Mouse (Mus musculus) heart, adult 18-20 months (tissue): ENCODE measurements at regions not wholly inside any gene's neighbourhood (a gene's known extent, or its start where the extent isn't known, plus 50 kb on each side); places are given as distances from the start of the nearest gene placed in this dataset.
A peak's percentile ranks its signal among the peaks of the same experiment; 100 is the strongest.
"Not testable (repeated sequence)": the region's sequence is repeated elsewhere in the genome, so short reads cannot be mapped to it uniquely, and the experiment has no call there.

Experiments
- DNase-seq, 2 experiments: peaks; one replicate each; pipeline ENCODE4 v3.0.0; 2021 to 2022; ENCODE audit warnings: mixed read lengths in 1 of 2

DNA sequence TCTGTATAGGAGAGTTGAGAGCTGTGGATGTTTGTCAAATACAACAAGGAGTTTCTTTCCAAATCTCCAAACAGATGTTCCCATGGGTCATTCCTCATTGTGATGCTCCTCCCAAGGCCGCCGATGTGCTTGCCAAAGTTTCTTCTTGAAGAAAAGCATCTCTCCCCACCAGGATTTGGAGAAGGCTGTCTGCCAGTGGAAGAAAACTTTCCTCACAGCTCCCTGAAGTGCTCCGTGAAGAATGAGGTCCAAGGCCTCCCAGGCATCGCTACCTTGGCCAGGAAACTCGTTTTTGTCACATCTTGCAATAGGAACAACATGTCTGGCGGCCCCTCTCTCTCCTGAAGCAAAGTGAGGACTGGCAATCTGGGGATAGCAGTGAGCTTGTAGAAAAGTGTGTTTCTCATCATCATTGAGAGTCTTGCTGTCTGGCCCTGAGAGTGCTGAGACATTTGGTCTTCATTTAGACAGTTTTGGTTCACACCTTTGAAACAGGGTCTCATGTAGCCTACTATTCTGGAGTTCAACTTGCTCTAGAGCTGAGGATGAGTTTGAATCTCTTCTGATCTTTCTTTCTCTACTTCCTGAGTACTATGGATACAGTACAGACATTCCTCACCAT is 386.9 kb upstream of the Klhl29 start:
- peak; percentile 31 to 62 for DNase-seq

DNA sequence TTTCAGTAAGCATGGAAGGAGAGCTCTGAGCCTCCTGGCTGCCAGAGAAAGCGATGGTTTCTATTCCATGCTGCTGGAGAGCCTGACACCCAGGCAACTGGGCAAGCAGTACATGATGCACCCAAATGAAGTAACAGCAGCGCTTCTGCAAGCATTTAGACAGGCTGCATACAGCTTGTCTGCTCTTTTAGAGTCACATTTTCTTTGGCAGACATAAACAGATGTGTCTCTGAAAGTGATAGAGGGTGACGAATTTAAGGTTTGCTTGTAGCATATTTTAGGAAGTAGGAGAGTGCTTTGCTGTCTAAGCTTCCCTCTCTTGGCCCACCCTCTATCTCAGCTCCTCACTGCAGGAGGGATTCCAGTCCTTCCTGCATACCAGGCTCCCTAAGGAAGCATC is 384.0 kb upstream of the Klhl29 start:
- DNase-seq, result no peak

DNA sequence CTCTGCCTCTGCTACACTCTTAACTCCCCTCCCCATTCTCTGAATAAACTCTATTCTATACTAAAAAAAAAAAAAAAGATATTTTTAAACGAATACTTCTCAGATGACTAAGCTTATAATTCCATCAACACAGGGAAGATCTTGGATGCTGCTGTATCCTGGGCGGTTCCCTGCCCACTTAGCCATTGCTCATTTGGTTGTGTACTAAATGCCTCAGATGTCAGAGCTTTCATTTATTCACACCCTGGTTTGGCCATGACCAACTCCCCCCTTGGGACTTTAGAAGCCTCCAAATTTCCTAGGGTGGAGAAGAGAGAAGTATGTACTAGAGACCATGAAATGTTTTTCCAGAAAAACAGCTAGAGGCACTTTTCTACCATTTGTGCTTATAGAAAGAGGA is 382.3 kb upstream of the Klhl29 start:
- peak in 1 of 2 experiments; percentile 12 for DNase-seq

DNA sequence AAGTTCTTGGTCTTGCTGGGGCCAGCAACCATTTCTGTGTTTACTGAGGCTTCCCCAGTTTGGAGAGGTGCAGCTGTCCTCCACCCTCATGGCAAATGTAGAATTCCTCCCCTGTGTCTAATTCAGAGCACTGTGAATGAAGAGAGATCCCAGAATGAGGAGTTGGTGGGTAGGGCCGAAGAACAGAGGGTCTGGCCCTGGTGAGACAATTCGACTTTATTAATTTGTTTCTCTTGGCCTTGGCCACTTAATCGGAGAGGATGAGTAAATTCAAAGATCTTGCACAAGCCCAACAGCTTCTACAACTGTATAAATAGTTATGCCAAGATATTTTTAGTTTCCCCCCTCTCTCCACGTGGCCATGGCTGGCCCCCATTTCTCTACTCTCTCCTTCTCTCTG is 381.9 kb upstream of the Klhl29 start:
- peak in 1 of 2 experiments; percentile 9 for DNase-seq

DNA sequence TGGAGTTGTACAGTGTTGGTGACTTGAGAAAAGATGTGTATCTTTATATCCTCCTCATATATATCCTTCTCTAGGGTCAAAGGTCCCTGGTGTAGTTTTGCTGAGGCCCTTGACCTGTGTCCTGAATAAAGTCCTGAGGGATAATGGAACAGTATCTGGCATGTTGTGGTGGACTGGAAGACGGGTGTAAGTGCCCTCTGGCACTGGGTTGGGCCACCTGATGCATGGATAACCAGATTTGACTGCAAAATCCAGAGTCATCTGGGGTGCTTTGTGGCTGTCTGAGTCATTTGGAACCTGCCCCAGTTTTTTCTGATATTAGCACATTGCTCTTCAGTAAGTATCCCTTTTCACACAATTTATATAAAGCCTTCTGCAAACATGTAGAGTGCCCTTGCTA is 378.3 kb upstream of the Klhl29 start:
- DNase-seq, result no peak

DNA sequence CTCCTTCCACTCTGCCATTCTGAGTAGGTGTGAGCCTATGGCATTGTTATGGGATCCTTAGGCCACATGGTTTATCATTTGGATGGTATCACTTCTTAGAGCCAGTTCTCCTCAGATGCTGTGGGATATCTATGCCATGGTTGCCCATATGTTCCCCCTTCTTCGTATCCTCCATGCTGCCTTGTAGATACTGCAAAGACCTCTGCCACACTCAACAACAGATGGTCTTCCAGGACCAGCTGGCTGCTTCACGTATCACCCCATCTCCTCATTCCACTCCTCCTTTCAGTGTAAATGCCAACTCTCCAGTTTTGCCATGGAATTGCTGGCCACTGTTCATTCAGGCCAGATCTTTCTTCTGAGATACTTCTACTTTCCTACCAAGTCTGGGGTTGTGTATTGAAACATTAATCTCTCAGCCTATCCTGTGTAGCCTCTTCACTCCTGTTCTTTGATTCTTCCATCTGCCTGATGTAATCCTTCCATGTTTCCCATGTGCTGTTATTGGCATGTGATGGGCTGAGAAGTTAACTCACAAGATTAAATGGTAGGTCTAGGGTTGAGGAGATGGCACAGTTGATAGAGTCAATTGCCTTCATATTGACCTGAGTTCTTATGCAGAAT is 368.7 kb upstream of the Klhl29 start:
- DNase-seq, result no peak

DNA sequence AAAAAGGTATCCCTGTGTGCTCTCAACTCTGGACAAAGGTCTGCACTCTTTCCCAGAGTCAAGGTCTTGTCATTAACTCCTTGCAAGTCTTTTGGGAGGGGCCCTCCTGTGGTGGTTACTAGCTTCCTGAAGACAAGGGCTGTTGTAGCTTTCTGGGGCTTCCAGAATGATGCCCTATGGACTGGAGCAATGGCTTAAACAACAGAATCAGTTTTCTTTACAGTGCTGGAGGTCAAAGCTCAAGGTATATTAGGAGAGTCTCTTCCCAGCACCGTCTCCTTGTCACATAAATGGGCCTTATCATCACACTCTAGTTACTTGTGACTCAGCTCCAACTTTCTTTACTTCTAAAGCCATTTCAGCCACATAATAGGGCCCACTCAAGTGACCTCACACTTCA is 360.6 kb upstream of the Klhl29 start:
- no peak for DNase-seq

DNA sequence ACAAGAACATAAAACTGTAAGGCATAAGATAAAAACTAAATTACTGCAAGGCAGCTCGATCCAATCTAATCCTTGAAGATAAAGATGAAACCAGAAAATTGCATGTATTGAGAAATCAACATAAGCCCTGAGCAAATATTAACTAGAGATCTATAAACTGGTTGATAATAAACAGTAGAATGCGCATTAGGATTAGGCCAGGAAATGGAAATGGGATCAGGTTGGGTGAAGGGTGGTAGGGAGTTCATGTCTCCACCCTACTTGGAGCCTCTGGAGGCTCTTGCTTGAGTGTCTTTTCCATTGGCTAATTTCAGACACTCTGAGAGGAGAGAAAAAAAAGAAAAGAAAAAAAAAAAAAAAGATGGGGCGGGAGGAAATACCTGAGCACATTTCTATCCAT is 359.4 kb upstream of the Klhl29 start:
- no peak for DNase-seq

DNA sequence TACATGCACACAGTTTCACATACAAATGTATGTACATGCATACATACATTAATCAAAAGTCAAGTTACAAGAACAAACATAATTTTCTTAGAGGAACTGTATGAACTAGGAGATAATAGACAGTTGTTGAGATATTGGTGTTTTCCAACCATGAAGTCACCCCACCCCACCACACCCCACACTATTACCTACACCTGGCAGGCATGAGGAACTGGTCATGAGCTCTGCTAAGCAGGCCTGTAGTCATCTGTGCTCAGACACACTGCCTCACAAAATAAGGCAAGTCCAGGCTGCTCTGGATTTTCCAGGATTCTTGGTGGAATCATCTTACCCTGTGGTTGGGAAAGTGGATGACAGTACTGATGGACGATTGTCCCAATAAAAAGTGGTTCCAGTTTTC is 347.6 kb upstream of the Klhl29 start:
- DNase-seq, result no peak

DNA sequence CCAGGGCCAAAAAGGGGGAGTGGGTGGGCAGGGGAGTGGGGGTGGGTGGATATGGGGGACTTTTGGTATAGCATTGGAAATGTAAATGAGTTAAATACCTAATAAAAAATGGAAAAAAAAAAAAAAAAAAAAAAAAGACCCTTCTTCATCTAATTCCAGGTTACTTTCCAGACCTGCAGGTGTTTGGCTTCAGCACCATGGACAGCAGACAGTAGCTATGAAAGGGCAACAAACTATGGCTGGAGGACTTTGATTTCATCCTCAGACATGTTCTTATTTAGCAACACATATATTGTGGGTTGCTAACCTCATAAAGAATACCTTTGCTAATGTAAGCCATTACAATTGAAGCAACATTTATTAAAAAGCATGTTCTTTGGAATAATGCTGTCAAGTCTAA is 342.0 kb upstream of the Klhl29 start:
- DNase-seq, result peak in 1 of 2 experiments; percentile 13

DNA sequence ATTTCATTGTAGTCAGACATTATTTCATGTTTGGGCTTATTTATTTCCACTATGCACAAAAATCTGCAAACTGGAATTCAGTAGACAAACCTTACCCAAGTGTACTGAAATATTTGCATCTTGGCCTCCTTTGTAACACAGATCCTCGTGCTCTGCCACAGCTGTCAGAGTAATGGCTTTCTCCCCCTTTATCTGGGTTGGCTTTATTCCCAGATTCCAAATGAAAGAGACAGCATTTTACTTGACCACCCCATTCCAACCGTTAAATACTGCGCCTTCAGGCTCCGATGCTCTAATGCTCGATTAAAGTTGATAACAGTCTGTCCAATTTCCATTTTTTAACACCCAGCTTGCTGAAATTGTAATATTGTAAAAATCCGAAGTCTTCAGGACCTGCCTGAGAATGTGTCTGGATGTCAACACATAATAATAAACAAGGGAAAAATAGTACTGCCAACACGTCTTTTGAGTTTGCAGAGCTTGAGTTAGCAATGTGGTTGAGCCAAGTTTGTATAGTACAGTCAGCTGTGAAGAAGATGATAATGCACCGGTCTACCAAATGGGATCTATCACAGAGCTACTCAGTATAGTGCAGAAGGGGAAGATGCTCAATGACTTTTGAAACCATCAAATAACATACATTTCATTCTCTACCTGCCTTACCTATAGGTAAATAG is 323.4 kb upstream of the Klhl29 start:
- no peak for DNase-seq

DNA sequence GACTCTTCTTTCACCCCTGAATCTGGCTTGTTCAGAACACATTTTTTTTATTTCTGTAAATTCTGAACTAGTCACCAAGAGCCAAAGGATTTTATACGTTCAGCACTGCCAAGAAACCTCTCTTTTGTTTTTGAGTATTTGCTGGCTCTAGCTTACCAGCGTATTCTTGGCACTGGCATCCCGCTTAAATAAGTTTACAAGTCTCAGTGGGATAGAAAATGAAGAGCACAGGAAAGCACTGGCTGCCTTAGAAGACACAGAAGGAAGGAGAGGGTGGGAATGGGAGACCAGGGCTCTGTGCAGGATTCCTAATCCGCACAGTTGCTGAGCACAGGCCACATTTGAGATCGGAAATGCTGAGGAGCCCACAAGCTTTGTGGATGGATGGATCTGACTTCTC is 306.7 kb upstream of the Klhl29 start:
- DNase-seq, result no peak

DNA sequence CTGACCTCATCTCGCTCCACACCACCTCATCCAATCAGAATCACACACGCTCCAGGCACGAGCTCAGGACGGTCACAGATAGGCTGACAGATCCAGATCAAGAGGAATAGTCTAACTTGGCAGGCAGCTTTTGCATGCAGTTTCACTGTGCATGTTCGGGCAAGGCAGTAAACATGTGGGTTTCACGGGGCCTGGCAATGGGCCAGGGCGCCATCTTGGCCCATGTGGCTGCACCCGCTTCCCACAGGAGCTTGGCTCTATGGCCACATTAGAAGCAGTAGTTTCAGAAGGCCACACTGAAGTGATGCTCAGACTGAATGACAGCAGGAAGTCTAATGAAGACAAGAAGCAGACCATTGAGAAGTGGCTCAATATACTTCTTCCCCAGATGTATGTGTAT is 302.6 kb upstream of the Klhl29 start:
- DNase-seq, result not testable (repeated sequence)

DNA sequence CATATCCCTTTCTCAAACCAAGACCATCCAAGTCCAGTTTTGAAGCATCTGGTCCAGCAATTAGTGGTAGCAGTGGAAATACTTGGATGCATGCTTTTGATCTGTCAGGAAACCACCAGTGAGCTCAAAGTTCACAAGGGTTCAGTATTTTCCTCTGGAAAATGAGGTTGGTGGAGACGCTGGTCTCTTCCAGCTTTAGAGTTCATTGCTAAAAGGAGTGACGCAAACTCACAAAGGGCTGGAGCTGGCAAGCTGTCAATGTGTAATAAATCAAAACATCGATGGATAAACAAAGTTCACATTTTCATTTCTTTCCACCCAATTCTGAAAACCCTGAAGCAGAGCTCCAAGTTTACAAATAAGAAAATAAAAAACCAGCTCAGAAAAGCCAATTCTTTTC is 293.0 kb upstream of the Klhl29 start:
- peak; percentile 7 to 11 for DNase-seq

DNA sequence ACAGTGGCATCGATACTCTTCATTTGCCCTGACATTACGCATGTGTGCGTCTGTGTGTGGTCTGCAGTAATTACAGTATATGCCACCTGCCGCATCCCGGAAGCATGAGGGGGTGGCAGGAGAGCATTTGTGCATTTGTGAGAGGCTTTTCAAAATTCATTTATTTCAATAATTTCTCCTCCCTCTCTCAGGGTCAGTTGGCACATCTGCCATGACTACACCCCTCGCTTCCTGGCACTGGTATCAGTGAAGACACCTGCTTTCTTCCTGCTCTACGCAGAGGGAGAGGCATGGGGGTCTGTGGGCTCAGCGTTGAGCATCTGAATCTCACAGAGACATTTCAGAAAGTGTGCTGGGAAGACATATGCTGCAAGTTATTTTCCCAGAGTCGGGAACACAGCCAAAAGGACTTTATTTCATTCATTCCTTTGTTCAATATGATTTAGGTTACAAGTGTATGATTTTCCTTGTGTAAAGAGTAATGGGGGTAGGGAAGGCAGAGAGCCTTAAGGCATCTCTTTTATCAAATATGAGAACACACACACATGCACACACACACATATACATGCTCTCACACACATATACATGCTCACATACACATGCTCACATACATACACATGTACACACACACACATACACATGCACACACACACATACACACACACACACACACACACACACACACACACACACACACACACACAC is 262.2 kb upstream of the Klhl29 start:
- DNase-seq, result no peak

DNA sequence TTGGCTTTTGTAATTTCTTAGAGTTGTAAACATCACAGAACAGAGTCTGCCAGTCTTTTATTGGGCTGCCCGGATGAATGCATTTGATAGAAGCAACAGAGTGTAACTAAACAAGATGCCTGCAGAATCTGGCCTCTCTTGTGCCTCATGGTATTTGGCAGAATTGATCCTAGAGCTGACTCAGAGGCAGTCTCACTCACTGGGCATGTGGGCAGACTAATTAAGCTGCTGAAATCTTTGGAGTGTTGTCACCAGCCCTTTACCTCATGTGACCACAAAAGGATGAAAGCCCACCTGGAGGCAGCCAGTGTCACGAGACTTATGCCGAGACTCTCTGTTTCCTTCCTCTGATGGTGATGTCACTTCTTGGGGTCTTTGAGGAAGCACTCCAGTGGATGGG is 258.5 kb upstream of the Klhl29 start:
- DNase-seq, result no peak

DNA sequence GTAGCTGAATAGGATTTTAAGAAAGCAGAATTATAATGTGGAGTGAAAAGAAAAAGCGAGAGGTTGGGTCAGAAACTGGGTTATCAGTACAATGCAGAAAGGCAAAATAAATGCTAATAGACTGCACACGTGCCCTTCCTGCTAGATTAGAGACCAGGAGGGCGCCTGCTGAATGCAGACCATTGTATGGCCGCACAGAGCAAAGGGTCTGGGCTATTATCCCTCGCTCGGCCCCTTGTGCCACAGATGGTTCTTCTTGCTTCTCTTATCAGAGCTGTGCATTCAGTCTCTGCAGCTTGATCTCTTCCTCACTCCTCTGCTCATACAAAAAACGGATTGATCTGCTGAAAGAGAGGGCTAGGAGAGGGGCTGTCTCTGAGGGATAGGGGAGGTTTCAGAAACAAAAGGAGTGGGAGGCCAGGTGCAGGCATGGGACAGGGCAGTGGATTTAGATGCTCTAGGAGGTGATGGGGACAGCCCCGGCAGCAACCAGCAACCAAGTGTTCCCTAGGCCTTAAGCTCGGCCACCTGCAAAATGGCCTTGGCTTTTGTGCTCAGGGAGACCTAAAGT is 225.7 kb upstream of the Klhl29 start:
- DNase-seq, result no peak

DNA sequence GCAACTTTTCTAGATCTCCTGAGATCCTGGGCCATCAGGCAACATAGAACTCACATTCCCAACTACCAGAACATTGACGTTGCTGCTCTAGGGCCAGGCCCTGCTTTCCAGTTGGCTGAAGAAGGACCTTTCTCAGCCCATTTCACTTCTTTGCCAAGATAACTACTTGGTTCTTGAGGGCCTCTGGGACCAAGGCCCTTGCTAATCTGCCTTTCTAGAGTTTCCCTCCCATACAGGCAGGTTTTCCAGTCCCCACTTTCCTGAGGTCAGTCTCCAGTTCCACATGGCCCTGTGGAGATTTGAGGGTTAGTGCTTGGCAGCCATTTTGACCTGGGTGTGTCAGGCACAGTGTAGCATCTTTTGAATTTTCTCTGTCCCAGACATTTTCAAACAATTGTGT is 223.9 kb upstream of the Klhl29 start:
- DNase-seq, result peak; percentile 22 to 33

DNA sequence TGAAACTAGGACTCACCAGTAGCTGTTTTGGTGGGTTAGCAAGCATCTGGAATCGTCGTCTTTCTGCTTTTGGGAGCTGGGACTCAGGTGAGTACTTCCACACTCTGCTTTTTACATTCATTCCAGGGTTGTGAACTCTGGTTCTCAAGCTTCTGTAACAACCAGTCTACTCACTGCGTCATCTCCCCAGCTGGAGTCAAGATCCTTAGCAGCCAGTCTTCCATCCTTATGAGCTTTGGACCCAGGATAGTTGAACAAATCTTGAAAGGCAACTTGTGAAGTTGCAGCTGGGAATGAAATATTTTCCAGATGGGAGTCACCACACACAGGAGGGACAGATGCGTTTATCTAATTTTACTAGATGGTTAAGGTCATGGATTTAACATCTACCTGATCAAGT is 223.5 kb upstream of the Klhl29 start:
- peak in 1 of 2 experiments; percentile 7 for DNase-seq

DNA sequence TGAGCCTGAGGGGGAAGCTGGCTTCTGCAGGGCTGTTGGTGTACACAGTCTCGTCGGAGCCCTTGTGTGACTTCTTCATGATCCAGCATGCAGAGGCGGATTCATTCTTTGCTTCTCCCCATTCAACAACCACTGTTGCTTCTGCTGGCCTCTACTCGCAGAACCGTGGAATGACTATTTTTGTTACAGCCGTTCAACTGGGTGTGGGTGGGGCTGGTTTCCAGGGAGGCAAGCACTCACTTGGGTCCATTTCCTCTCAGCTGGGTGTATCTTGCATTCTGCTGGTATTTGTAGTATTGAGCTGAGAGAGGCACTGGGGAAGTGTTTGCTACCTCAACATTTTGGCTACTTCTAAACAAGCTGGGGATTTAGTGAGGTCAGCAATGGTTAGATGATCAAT is 197.3 kb upstream of the Klhl29 start:
- DNase-seq, result peak in 1 of 2 experiments; percentile 4

DNA sequence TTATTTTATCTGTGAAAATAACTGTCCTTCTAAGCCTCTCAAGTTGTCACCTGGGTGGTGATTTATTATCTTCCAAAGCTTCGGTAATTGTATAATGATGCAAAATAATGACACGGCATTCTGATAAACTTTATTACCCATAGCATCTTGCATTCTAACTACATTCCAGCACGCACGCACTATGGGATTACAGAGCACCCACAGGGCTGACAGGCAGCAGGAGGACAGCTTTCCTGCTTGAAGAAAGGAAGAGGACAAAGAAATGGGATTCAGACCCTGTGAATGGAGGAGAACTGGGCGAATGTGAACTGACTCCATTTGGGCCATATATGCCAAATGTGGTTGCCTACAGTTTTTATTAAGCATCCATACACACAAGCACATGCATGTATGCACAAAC is 193.5 kb upstream of the Klhl29 start:
- DNase-seq, result no peak

DNA sequence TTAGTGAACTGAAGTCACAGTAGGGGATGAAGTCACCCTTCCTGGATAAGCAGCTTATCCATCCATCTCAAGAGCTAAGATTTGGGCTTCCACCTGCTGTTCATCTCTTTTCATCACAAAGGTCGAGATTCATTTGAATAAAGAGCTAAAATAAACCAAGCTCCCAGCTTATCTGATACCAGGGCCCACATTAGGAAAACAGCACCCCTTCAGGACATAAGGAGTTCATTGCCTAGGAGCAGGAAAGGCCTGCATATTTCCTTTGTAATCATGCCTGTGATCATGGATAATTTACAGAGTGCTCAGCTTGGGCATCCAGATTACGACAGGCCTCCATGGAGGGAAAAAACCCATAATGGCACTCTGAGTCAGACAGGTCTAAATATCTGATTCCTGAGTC is 190.7 kb upstream of the Klhl29 start:
- no peak for DNase-seq

DNA sequence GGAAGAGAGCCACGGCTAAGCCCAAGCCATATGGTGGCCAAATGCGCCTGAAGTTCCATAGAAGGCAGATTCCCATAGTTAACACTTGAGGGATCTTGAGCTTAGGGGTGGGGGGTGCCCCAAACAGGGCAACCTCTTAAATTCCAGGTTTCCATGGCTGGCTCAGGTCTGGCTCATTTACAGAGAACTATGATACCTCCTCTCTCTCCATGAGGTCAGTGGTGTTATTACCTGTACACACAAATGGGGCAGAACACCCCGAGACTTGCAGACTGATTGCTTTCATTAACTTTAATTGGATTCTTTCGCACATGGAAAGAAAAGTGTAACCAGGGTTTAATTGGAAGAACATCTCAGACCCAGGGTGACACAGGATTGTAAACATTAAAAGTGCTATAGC is 177.1 kb upstream of the Klhl29 start:
- DNase-seq, result no peak
